Mouse (Mus musculus): Measurements from ENCODE around the gene Nepn.

DNA sequence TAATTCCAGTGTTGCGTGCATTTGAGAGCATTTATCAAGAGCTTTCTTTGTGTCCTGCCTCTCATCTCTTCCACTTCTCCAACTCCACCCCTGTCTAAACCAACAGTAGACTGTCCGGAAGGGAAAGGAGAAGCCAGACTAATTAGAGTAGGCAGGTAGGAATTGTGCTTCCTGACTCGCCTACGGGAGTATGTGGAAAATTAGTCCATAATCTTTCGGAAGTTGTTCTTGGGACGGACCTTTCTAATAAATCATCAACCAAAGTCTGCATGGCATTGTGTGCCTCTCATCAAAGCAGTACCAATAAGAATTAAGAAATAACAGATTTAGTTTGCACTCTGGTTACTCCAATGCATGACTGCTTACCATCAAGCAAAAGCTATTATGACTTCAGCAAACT lies 5.8 kb upstream of the Nepn start:
- TF ChIP-seq CTCF (conservative IDR thresholded peaks at IDR 0.05; ENCODE audit: insufficient read depth, insufficient read length, low read depth, low read length) (no peak), POLR2A (IDR thresholded peaks at IDR 0.05; ENCODE audit: low read depth, low read length) (no peak)
